Mouse (Mus musculus) thymus, postnatal 36 days (tissue): ENCODE results near the gene Qser1.
"Not testable (repeated sequence)": the region's sequence is repeated elsewhere in the genome, so short reads cannot be mapped to it uniquely, and the experiment has no call there.

Experiments
- DNase-seq, 2 experiments: peaks; one replicate each; pipeline ENCODE4 v3.0.0; 2022; ENCODE audit warnings: mixed read lengths in 2 of 2

Qser1 gene

DNA sequence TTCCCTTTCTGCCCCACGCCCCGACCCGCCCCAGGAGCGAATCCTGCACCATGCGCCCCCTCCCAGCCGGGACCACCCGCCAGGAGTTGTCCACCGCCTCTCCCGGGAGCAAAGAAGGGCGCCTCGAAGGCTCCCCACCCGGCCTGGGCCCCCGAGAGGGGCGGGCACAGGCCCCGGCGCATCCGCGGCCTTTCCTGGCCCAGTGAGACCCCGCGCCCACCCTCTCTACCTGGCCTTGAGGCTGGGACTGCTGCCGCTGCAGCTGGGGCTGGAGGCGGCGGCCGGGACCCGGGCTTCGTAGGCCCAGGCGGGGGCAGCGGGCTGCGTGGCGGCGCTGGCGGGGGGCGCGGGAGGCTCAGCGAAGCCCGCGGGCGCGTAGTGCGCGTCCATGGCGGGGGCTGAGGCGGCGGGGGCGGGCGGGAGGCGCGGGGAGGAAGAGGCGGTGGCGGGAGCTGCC, at the start of gene Qser1:
Gene Qser1 (minus strand): TSS at position 390 of the 457 bp plus-strand sequence.
- no peak for DNase-seq

DNA sequence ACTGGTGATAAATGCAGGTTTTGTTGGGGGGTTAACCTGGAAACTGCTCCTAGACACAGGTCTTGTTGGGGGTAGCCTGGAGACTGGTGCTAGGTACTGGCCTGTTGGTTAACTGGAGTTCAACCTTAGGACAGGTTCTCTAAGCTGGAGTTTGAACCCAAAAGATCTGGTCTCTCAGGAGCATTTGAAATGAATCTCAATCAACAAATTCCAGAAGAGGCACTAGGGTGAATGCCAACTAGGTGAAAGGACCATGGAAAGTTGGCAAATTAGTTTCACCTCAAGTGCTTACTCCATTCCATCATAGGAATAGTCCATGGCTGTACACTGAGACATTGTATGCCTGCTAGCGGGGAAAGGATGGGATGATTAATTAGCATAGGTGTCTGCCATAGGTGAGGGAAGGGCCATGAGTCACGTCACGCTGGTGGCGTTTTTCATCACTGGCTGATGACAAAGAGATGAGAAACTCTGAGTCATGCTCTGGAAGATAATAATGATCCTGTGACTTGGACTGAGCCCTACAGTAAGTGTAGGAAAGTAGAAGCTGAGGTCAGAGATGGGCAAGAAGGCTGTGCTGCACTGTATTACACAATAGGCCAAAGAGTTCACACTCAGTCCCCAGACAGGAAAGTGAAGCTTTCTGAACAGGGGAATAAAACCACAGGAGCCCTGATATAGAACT, 47.8 kb upstream of the Qser1 start:
- no peak for DNase-seq

DNA sequence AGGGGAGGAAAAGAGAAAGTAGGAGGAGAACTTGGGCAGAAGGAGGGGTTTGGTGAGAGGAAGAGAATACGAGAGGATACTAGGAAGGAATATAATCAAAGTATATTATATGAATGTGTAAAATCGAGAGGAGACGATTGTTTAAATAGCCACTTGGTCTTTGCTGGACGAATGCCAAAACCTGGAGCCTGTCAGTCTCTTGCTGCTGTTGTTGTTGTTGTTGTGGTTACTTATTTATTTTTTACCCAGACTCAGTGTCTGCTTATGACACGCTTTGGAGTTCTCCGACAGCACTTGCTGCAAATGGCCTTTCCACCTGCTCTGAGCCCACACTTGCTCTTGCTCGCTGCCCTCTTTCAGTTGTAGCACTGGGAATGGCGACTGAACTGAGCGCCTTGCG, 43.9 kb upstream of the Qser1 start:
- no peak for DNase-seq

DNA sequence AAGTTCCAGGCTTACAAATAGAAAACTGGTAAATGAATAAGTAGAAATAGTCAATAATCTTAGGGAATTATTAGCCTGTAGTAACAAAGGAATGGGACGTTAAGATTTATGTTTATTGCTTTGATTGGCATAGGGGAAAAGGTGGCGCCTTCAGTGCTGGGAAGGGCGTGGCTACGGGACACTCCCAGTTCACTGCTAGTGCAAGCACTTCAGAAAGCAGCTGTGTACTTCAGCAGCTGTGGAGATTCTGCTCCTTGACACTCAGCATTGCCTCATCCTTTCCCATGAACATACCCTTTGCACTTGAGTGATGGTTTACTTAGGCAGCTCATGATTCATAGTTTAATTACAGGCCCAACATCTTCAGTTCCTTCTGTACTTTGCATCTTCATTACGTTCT, 42.5 kb upstream of the Qser1 start:
- no peak for DNase-seq

DNA sequence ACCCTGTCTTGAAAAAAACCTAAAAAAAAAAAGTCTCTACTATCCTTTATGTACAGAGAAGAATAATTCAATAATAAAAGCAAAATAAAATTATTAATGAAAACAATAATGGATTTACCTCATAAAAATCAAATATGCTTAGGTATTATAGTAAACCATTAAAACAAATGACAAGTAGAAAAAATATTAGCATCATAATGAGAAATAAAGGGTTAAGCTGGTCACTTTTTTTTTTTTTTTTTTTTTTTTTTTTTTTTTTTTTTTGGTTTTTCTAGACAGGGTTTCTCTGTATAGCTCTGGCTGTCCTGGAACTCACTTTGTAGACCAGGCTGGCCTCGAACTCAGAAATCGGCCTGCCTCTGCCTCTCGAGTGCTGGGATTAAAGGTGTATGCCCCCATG, 41.5 kb upstream of the Qser1 start:
- DNase-seq, result not testable (repeated sequence)

DNA sequence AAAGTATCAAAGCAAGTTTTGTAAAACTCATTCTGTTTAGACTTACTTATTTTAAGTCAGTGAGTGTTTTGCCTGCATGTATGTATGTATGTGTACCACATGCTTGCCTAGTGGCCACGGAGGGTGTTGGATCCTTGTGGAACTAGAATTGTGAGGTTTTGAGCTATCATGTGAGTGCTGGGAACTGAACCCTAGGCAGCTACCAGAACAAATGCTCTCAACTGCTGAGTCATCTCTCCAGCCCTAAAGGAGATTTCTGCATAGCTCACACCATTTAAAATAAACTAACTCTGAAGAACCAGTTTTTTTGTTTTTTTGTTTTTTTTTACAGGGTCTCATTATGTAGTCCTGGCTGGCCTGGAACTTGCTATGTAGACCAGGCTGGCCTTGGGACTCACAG, 39.7 kb upstream of the Qser1 start:
- no peak for DNase-seq

DNA sequence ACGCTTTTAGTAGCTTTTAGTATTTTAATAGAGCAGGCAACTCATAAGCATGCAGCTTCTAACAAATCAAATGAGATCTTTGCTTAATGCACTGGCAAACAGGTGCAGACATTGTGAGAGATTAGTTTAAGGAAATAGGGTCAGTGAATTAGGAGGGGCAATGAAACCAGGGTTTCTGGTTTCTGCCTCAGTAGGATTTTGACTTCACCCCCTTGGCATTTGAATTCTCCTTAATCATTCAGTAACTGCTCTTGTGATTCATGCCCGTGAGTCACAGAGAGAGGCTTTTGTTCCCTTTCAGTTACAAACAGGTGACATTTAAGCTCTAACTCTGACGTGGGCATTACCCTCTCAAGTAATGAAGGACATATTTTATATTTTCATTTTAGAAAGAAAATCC, 39.2 kb upstream of the Qser1 start:
- no peak for DNase-seq

DNA sequence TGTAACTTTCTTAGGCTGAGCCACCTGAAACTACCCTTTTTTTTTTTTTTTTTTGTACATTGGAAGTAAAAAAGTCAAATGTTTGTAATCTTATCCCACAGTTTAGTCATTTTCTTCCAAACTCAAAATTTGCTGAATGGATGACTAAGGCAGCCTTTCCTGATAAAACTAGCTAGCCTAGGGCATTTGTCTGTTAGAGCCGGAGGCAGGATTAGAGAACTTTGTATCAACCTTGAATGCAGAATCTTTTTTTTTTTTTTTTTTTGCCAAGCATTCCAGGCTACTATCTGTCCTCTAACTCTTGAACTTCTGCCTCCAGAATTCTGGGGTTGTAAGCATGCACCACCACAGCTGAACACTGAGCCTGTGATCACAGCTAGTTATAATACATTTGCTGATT, 38.3 kb upstream of the Qser1 start:
- DNase-seq, result no peak

DNA sequence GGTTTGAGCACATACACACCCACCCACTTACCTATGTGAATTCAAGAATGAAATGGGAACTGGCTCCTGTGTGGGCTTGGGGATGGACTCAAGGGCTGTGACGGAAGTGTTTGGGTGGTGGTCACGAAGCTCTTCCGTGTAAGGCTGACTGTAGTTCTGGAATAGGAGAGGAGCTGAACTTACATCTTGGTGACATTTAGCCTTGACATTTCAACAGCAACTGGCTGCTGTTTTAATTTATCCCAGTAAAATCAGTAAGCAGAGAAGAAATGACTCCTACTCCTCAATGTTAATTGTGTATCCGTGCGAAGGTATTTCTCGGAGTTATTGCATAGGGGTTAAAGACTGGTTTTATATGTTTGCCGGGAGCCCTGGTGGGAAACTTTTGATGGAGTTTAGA, 36.0 kb upstream of the Qser1 start:
- no peak for DNase-seq

DNA sequence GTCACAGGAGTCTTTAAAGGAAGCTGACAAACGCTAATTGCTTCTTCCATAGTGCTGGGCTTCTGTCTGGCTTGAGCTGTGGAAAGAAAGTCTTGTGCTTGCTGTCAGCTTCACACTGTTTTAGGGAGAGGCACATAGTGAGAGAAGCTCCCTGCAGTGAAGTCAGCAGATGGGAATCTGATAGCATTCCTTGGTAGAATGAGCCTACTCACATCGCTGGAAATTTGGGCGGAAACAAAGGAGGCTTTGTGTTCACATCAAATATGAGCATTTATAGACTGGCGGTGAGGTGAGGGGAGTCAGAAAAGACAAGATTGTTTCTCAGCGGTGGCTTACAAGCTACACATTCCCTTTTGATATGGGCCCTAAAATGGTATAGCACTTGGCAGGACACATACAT, 35.1 kb upstream of the Qser1 start:
- DNase-seq, result no peak

DNA sequence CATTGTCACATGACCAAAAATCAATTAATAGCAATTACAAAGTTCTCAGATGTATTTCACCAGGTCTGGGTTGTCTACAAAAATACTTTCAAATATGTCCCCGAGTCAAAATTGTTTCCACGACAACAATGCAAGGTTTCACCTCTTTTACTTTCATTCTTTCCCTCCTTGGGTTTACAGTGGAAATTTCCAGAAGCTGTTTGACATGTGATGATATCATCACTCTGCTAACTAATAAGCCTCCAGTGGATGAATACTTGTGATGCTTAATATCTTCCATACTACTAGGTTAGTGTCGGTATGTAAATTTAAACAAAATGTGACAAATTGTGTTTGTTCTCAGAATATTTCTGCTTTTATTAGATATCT, 33.4 kb upstream of the Qser1 start:
- no peak for DNase-seq

DNA sequence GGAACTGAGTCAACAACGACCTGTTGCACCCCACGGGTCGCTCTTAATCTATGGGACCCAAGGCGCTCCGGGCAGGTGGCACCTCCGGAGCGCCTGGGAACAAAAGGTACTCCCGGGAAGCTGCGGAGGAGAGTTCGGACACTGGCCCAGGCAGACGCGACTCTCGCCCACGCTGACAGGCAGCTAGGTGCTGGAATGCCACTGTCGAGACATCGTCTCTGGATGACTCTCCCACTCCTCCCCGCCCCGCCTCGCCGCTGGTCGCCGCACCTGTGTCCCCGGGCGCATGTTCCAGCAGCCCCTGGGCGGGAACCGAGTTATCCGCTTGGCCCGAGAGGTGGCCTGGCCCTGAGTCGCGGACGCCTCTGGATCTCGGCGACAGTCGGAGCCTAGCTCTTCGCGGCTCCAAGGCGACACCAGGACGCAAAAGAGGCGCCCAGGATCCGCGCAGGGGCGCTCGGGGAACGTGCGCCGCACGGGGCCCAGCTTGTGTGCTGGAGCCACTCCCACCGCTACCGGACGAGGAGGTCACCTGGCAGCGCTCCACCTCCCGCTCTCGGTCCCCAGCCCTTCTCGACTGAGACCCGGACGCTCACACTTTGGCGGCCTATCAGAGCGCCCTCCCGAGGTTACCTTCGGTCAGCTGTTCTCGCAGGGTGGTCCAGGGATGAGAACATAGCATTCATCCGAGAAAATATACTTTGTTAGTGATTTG, 32.9 kb upstream of the Qser1 start, which contains the start of gene Prrg4:
Gene Prrg4 (minus strand): TSS at position 601 of the 715 bp plus-strand sequence.
- peak; percentile 67 to 78 for DNase-seq

DNA sequence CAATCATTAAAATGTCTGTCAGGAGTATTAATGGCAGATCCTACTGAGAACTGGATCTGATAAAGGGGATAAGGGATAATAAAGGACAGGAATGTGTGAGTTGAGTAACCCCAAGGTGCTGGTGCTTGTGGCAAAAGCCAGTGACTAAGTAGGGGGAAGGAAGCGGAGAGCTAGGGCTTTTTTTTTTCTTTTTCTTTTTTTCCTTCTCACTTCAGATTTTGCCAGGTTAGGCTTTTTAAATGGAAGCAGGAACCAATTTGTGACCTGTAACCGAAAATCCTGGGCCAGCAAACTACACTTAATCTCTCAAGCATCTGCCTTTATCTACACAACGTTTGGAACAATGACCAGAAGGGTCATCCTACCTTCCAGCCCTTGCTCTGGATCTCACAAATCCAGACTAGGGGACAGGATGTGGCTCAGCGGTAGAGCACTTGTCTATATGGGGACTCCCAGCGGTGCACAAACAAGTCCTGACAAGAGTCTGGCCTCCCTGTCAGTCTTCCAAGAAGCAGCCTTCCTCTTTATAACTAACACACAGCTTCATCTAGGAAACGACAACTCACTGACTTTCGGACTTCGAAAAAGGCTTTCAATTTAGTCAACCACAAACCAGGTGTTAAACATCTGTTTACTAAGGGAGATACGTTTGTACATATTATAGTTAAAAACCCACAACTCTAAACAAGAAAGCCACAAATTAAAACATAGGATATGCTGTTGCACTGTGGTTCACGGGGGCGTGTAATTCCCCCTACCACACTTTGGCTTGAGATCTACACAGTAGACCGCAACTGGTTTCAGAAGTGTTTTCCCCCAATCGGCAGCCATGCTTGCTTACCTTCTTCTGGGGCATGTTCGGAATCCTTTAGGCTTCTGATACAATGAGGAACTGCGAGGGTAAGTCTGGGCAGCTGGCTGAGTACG, 31.9 kb upstream of the Qser1 start:
- DNase-seq, result peak; percentile 31 to 36

DNA sequence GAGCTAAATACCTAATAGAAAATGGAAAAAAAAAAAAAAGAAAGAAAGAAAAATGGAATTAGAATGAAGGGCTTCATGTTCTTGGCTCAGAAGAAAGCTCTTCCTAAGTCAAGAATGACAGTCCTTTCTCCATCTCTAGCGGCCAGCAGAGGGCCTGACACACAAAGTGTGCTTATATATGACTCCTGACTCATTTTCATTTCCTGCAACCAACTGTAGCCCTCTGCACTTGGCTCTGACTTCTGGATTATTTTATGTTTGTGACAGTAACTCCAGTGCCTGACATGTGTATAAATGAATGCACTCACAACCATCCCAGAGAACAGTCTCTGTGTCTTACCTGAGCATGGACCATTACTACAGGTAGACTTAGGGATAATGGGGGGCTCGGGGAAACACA, 31.1 kb upstream of the Qser1 start:
- DNase-seq, result peak; percentile 38 to 44

DNA sequence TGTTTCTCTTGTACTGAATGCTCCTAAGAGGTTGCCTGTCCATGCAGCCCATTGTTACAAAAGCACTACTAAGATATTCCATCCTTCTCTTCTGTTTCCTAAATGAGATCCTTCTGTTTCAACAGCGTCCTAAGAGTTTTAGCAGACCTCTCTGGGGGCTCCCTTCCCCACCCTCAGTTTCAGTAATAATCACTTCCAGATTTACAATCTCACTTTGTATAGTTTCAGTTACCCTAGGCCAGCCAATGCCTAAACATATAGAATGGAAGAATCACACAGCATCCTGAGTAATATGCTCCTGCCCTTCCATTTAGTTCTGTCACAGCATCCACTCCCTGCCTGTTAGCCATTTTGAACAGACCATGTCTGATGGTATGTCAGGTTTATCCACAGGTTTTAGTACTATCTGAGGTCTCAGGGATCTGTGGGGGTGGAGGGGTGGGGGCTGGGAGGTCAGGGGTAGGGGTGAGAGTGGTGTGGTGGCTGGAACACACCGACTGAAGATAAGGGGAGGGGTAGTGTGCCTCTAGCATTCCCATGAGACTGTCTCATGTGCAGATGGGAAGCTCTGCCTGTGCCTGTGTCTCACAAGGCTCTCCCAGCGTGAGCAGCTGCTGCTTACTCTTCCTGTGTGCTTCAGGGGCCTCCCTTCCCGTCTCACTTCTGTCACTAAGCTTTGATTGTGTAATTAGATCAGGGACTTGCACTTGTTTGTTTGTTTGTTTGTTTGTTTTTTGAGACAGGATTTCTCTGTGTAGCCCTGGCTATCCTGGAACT, 30.3 kb upstream of the Qser1 start:
- peak in 1 of 2 experiments; percentile 5 for DNase-seq

DNA sequence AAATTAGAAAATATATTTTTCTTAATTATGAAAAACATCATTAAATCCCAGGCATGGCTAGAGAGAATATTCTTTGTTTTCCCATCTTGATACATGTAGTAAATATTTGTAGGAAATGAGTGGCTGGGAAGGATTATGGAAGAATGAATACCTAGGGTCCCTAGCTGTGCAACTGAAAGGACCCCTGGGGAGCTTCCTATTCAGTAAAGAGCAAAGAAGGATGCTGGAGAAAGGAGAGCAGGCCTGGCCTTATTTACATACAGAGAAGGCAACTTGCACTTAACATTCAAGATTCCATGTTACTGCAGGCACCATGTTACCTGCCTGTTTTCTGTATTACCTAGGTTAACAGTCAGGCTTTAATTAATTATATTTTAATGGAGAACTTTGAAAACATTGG, 26.0 kb upstream of the Qser1 start:
- no peak for DNase-seq

DNA sequence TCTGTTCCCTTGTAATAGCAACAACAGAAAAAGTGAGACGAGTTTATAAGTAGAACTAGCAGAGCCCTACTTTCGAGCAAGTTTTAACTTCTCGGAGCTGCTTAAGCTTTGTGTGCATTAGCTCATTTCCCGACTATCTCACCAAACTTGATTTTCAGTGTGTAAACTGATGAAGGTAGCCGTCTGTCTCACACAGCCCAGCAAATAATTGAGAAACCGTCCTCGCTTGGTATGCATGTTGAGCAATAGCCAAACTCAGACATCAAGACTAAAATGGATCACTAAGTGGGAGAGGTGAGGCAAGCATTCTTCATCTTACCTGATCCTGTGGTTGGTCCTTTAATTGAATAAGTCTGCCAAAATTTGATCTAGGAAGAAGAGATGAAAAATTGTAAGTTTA, 25.2 kb upstream of the Qser1 start:
- DNase-seq, result no peak

DNA sequence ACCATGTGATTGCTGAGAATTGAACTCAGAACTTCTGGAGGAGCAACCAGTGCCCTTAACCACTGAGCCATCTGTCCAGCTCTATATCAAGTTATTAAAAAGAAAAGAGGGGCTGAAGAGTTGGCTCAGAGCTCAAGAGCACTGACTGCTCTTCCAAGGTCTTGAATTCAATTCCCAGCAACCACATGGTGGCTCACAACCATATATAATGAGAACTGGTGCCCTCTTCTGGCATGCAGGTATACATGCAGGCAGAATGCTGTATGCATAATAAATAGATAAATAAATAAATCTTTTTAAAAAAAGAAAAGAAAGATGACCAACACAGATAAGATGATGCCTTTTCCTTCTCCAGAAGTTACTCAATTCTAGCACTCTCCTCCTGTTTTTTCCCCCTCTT, 24.4 kb upstream of the Qser1 start:
- DNase-seq, result no peak

DNA sequence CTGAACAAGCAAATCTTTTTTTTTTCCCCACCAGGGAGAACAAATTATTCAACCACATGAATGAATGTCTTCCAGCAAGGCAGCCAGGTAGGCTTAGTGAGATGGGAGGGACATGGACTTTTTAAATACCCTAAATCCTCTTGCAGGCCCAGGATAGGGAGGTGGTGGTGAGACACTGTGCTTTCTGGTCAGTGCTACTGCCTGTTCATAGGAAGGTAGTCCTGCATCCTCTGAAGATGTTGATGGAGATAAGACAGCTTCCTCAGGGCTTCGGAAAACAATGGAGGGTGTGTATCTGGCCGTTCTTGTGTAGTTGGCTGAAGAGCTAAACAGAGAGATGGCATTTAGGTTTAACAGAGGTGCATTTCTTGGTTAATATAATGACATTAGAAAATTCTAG, 15.9 kb upstream of the Qser1 start:
- no peak for DNase-seq

DNA sequence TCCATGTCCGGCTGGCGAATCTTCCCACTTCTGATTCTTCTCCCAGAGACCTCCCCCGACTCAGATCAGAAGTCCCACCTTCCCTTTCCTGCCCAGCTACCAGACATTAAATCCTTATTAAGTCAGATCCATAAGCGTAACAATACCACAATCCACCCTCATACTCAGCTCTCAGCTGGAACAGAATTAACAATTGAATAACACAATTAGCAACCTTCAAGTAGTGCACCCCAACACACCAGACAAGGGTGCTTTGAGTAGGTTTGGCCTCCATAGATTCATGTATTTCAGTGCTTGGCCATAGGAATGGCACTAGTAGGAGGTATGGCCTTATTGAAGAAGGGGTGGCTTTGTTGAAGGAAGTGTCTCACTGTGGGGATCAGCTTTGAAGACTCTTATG, 9.6 kb upstream of the Qser1 start:
- DNase-seq, result no peak

DNA sequence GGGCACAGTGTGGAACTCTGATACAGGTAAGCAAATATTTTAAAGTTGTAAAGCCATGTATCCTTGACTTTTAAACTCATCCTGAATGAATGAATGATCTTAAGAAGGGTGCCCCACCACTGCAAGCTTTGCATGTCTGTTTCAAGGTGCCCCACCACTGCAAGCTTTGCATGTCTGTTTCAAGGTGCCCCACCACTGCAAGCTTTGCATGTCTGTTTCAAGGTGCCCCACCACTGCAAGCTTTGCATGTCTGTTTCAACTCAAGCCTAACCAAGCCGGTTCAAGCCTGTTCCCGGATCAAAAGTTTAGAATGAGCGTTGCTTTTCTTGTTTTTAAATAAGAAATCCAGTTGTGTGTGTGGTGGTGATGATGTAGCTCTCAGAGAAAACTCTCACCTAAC, 2.2 kb upstream of the Qser1 start:
- DNase-seq, result not testable (repeated sequence)

DNA sequence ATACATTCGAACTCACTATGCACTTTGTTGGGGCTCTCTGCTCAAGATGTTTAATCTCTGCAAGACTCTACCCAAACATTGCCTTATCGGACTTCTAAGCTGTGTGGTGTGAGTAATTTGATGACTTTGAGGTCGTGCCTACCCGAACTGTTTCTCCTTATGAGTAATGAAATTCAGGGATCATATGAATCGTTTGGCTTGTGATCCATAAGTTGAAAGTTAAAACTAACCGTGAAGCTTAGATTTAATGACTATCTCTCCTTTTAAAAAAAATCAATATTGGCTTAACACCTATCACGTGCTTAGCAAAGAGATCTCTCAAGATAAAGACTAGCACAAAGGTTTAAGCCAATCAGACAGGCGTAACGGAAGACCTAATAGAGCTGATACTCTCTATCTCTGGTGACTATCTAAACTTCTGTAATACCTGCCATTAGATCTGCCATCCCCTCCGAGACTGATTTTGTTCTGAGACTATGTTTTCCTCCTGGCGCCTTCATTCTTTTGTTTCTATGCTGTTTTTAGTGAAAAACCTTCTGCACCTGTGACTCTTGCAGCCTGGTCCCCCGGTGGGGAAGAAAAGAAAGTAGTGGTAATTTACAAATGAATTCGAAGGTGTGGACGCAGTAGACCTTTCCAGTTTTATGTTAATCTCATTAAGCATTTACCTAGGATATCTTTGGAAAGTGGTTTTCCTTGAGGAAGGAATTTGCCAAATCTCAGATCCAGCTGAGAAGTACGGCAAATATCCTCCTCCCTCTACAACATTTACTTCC, 1.2 kb upstream of the Qser1 start:
- no peak for DNase-seq
